Mouse (Mus musculus) retina, postnatal 1 day (tissue): Measurements from ENCODE around the gene Cpne4.
A peak's percentile ranks its signal among the peaks of the same experiment; 100 is the strongest.

Source experiments
- DNase-seq: peaks from one replicate; pipeline ENCODE4 v3.0.0-alpha.2; 2012

Cpne4 gene

GRCm38 (mm10) chr9:104546986-104547385, at the start of gene Cpne4:
Gene Cpne4, plus strand, starts transcription at chr9:104547286.
- DNase-seq = no peak

GRCm38 (mm10) chr9:104515187-104515586, 31.9 kb upstream of the Cpne4 start:
- DNase-seq = no peak

DNA sequence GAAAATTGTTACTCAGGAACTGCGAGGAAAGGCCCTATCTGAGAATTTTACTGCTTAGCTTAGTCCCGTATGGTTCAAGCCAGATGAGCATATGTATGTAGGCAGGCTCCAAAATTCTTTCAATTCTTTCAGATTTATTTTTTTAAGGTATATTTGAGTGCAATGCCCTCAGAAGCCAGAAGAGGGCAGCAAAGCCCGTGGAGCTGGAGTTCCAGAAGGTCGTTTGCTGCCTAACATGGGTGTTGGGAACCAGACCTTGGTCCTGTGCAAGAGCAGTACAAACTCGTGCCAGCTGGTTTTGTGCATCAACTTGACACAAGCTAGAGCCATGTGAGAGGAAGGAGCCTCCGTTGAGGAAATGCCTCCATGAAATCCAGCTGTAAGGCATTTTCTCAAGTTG, 11.6 kb upstream of the Cpne4 start:
- DNase-seq = peak; percentile 2

DNA sequence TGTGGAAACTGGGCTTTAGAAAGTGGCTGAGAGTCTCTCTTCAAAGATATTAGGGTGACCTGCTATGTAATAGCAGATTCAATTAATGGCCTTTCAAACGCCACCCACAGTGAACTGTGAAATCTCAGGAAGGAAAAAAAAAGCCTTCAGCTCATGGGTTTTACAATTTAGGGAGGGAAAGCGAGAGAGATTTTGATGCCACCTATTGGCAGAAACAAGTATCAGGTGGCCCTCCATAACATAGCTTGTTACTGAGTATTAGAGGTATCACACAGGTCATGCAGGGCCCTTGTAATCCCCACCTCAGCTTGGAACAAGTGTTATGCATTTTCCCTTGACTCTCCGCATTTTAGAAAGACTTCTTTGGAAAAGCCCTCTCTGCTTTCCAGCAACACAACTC, 18.7 kb downstream of the Cpne4 start:
- no peak for DNase-seq

- DNase-seq = no peak
Measured at GRCm38 (mm10) chr9:104566468-104566867, 19.4 kb downstream of the Cpne4 start.

- no peak for DNase-seq
Measured at GRCm38 (mm10) chr9:104567096-104567495, 20.0 kb downstream of the Cpne4 start.

DNA sequence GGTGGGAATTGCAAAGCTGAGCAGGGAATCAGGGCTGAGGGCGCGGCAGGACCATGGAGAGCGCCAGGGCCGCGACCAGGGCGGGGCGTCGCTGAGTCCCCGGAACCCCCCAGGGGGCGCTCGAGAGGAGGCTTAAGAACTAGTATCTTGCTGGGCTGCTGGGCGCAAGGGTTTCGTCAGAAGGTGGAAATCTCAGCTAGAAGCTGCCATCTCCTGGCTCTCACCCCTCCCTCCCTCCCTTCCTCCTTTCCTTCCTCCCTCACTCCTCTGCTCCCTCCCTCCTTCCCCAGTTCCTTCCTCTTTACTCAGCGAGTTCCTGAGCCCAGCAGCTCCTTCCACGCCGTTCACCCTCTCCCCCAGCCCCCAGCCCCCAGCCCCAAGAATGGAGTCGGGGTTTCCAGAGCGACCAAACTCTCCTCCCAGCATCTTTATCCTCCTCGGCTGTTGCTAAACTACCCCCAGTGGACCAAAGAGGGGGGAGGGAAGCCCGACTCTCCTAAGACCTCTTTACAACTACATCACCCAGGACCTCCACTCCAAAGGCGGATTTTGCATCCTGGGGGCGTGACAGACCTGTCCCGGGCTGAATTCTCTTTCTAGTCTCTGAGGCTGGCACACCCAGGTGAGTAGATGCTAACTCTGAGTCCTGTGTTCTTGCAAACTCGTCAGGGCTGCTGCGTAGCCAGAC, 22.5 kb downstream of the Cpne4 start:
- peak; percentile 81 for DNase-seq

DNA sequence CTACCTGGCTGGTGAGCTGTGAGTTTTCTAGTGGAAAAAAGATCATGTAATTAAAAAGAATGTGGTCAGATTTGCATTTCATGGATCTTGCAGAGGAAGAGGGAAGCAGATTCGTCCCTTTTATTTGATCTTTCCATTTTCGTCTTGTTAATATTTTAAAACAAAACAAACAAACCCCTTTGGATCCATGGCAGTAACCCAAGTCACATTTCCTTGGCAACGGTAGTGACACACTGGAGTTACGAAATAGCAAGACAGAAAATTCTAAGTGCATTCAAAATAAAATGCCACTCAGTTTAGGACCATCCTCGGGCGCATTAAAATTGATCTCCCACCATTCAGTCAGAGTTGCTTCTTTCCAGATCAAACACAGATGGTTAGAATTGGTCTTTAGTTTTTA, 25.8 kb downstream of the Cpne4 start:
- no peak for DNase-seq

DNA sequence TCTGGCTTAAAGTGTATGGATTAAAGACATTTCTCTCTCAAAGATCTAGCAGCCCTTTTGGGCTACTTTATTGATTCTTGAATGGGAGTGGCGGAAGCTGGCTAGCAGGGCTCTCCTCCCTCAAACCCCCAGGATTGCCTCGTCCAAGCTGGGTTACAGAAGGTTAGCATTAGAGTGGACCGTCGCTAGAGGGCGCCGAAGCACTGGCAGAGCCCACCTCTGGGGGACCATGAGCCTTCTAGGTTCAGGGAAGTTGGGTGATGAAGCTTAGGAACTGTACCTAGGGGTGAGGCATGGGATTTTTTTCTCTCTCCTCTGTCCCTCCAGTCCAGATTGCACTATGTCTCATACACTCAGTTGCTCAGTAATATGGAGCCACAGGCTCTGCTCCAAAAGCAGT, 27.4 kb downstream of the Cpne4 start:
- DNase-seq = peak; percentile 78

GRCm38 (mm10) chr9:104581921-104582624, 35.0 kb downstream of the Cpne4 start:
- no peak for DNase-seq

DNA sequence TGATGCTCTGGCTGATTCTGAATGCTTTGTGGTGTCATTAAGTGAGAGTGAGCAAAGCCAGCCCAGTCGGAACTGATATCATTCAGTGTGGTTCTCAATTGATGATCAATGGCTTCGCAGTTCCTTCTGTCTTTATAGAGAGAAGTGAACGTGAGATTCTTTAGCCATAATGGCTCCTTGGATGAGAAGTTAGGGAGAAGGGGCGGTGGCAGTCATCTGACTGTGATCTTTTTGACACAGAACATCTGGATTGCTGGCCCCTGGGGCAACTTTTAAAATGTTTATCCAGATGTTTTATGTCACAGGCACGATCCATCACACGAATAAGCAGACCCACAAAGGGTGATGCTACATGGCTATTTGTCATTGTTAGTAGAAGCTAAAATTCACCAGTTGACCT, 35.6 kb downstream of the Cpne4 start:
- no peak for DNase-seq

DNA sequence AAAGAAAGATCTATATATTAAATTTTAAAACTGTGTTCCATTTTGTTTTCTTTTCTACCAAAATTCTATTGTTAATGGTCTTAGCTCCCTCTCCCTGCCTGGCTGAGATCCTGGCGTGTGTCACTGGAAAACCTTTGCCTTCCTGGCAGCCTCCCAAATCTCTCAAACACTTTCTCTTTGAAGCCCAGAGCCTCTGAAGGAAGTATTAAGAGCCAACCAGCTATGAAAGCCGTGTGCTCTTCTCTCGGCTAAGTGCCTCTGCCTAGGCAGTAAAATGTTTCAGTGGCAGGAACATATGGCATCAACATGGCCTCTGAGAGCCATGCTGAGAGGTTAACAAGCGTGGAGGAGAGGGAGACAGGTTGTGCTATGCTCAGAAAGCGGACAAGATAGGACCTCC, 47.5 kb downstream of the Cpne4 start:
- DNase-seq = no peak

GRCm38 (mm10) chr9:104594979-104595378, 47.9 kb downstream of the Cpne4 start:
- no peak for DNase-seq

GRCm38 (mm10) chr9:104612523-104612922, 65.4 kb downstream of the Cpne4 start:
- no peak for DNase-seq

DNA sequence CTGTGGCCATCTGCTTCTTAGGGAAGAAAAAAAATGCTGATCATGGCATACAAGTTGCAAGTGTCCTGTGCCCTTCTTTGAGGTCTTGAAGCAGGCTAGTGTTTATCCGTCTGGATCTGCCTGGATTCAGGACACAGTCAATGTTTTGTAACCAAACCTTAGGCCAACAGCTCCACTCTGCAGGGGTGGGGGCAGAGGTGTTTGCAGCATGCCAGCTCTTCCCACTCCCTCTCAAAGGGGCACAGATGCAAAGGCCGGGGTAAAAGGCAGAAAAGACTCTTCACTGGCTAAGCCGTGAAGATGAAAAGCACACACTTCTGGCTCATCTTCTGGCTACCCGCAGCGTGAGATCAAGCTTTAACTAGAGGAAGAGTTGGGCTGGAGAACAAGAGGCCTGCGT, 69.6 kb downstream of the Cpne4 start:
- no peak for DNase-seq

- DNase-seq = no peak
Measured at GRCm38 (mm10) chr9:104623564-104623963, 76.5 kb downstream of the Cpne4 start.

DNA sequence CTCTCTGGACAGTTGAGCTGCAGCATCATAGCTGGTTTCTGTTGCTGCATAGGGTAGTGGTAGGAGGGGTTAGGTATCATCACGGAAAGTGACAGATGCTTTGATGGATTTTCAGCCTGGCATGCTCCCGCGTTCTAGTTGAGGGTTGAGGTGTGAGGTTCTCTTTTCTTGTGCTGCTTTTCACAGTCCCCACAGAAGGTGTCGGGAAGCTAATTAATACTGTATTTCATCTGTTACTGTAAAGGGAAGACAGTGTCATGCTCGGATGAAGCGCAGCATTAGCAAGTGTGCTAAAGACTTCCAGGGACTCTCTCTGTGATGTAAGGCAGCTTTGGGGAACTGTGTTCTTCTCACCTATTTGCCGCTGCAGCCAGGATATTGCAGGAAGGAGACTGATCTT, 80.7 kb downstream of the Cpne4 start:
- DNase-seq = no peak

- DNase-seq = no peak
Measured at GRCm38 (mm10) chr9:104629282-104629681, 82.2 kb downstream of the Cpne4 start.

- DNase-seq = no peak
Measured at GRCm38 (mm10) chr9:104646348-104646994, 99.4 kb downstream of the Cpne4 start.

GRCm38 (mm10) chr9:104652691-104653261, 105.7 kb downstream of the Cpne4 start:
- DNase-seq = no peak

DNA sequence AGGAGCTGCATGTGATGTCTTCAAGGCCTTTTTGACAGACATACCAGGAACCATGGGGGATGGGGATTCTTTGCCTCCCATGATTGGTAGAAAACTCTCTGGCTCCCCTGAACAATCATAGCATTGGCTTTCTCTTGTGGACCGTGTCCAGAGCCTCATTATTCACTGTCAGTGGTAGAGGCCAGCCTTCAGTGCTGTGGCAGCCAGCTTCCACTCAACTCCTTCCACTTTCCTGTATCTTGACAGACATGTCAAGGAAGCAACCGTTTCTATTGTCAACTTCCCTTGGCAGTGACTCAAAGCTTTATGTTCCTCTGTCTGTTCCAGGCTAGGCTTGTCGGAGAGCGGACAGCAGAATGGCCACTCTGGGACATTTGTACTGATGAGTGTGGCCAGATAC, 112.7 kb downstream of the Cpne4 start:
- DNase-seq = no peak

- peak; percentile 33 for DNase-seq
Measured at GRCm38 (mm10) chr9:104676665-104677064, 129.6 kb downstream of the Cpne4 start.

DNA sequence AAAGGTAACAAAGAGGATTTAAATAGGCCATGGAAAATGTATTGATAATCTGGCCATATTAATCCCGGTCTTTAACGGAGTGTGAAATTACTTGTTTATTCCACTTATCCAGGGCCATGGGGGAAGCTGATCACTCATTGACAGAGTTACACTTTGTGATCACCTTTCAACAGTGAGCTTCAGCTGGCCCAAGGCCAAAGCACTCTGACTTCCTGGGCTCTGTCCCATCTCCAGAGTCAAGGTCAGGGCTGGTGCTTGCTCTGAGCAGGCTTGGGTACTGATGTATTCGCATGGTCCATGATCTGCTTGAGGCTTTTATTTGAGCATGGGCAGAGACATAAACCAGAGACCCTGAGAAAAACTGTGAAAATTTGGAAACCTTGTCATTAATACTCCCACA, 131.5 kb downstream of the Cpne4 start:
- no peak for DNase-seq

DNA sequence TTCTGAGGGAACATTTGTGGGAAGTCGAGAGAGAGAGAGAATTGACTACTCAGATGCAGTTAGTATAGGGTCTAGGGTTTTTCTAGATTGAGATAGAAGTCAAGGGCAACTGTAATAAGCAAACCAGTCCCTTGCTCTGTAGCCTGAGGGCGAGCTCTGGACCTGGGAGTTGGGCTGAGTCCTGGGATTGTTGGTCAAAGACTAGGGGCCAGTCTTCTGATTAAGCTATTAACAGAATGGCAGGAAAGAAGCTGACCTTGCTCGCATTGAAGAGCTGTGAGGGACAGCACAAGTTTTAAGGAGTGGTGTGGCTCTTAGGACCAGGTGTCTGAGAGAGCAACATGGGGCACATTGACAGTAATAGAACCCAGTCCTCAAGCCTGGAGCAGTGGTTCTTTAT, 140.0 kb downstream of the Cpne4 start:
- no peak for DNase-seq
